Mouse (Mus musculus) liver, embryonic 14.5 days (tissue): ENCODE measurements at regions not wholly inside any gene's neighbourhood (a gene's known extent, or its start where the extent isn't known, plus 50 kb on each side); places are given as distances from the start of the nearest gene placed in this dataset.

ENCODE experiments used
- ATAC-seq: fragments of 200-750 bp; cut with Nextera tagmentation; 2 replicates; pipeline ENCODE4 v1.8.0; 2017; ENCODE audit warnings: moderate number of reproducible peaks, mild to moderate bottlenecking, moderate library complexity; ENCODE audit not compliant: insufficient read depth
- DNase-seq, 3 experiments: peaks; one replicate each; pipeline ENCODE4 v3.0.0-alpha.2; 2012 to 2013; ENCODE audit warnings: low read depth in 3 of 3, low spot score in 3 of 3
- H3K27ac ChIP-seq: fragments of 300-500 bp; sonication (generic); 2 replicates; pipeline ENCODE4 v1.5.1; 2014; ENCODE audit warnings: moderate library complexity, mild to moderate bottlenecking, control low read depth, inconsistent platforms
- H3K27me3 ChIP-seq: fragments of 300-500 bp; sonication (generic); 2 replicates; pipeline ENCODE4 v1.6.1; 2014; ENCODE audit warnings: mild to moderate bottlenecking, low read length, moderate library complexity; ENCODE audit not compliant: control insufficient read depth, insufficient read depth
- H3K36me3 ChIP-seq: fragments of 300-500 bp; sonication (generic); replicated peaks from 2 replicates; pipeline ENCODE4 v1.6.1; 2014; ENCODE audit warnings: low read depth; ENCODE audit not compliant: control insufficient read depth, insufficient read depth
- H3K4me1 ChIP-seq, 2 experiments: fragments of 200-500 bp in 1 of 2; fragments of 300-500 bp in 1 of 2; sonication (generic) in 1 of 2; replicated peaks; 2 replicates each; pipeline ENCODE4 v1.6.1; 2012 to 2014; ENCODE audit warnings: antibody characterized with exemption in 1 of 2, inconsistent platforms in 1 of 2, low read length in 1 of 2; ENCODE audit not compliant: control insufficient read depth in 2 of 2, insufficient read depth in 2 of 2
- H3K4me2 ChIP-seq: fragments of 300-500 bp; sonication (generic); 2 replicates; pipeline ENCODE4 v1.6.1; 2014; ENCODE audit warnings: low read depth, mild to moderate bottlenecking, control low read depth, moderate library complexity
- H3K4me3 ChIP-seq, 2 experiments: fragments of 200-500 bp in 1 of 2; fragments of 300-500 bp in 1 of 2; sonication (generic) in 1 of 2; 2 replicates each; pipeline ENCODE4 v1.5.1; 2012 to 2014; ENCODE audit warnings: low read depth in 2 of 2, low read length in 2 of 2, mild to moderate bottlenecking in 2 of 2, control low read depth in 1 of 2, inconsistent platforms in 1 of 2, moderate library complexity in 1 of 2; ENCODE audit not compliant: insufficient read depth in 1 of 2
- H3K9ac ChIP-seq: fragments of 300-500 bp; sonication (generic); replicated peaks from 2 replicates; pipeline ENCODE4 v1.6.1; 2014; ENCODE audit warnings: mild to moderate bottlenecking, control low read depth, moderate library complexity
- H3K9me3 ChIP-seq: fragments of 300-500 bp; sonication (generic); 2 replicates; pipeline ENCODE4 v1.6.1; 2016; ENCODE audit warnings: low read length, mixed read lengths; ENCODE audit not compliant: control insufficient read depth
- CTCF ChIP-seq: IDR thresholded peaks from 2 replicates; pipeline ENCODE4 v1.5.1; 2016; ENCODE audit warnings: antibody characterized with exemption, low read depth, control low read depth
- EP300 ChIP-seq: IDR thresholded peaks from 2 replicates; pipeline ENCODE4 v1.6.1; 2016; ENCODE audit warnings: antibody characterized with exemption, low read depth
- WGBS: fragments of 180-500 bp; shearing (Covaris S2); extraction: QIAGEN DNeasy Blood & Tissue Kit; methylation state at CpG from one replicate; pipeline ENCODE4 v1.1.7; 2014; ENCODE audit not compliant: insufficient replicate concordance; 5-methylcytosine and 5-hydroxymethylcytosine counted together

DNA sequence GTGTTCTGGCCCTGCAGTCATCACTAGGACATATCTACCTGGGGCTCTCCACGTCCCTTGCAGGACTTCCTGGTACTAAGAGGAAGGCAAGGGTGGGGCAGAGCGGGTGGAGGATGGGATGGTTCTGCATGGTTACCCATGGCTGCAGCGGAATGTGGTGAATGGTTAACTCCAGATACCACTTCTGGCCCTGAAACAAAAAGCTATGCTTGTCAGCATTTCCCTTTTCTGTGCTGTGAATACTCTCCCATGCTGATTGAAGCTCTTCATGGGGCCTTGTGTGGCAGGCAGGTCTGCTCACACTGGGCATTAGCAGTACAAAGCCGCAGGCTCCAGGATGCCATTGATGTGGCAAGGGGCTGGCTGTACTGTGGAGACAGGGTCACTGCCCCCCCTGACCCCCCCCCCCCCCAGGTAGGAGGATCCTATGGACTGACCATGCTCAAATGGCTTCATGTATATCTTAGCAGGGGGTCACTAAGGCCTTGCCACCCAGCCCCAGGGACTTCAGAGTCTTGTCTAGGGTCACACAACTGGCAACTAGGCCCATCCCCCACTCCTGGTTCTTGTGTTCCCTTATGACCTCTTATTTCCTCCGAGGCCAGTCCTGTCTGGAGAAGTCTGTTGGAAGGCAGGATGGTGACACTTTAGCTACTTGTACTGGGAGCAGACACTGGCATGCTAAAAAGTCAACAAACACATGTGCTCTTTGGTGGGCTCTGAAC lies 120.0 kb upstream of the Id2 start:
- Histone ChIP-seq H3K4me2 (no peak overlapping the region), H3K9me3 (no peaks in the 10 kb centered on the region), H3K27me3 (no peaks in the 10 kb centered on the region), H3K4me1 (0 out of 4 replicates have a peak, but pooled peaks cover 0 to 4% of the 10 kb centered on the region in 2 experiments), H3K27ac (no peak overlapping the region), H3K36me3 (no peaks in the 10 kb centered on the region), H3K9ac (no peak overlapping the region), H3K4me3 (no peak overlapping the region)
- TF ChIP-seq CTCF (no peak), EP300 (no peak)
- ATAC-seq (peak; percentile 43; the same call in 1 of the 2 replicates), DNase-seq (no peak)
- 28% methylated on average over 5 of the region's 5 CpGs for WGBS

DNA sequence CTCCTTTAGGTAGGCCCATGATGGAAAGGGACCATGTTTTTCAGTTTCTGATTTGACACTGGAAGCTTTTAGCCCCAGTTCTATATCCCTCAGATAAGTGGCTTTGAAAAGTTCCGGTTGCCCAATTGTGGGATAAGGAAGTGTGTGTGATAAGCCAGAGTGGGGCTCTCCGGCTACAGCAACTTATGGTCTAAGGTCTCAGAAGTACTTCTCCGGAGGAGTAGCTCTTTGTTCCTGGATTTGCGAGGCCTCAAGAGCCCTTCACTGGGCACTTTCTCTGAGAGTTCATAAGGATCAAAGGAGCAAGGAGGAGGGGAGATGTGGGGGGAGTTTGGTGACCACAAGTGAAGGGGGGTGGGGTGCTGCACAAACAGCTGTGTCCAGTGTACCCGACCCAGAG lies 118.3 kb upstream of the Id2 start:
- Histone ChIP-seq H3K4me2 (no peak overlapping the region), H3K4me3 (no peak overlapping the region), H3K27me3 (no peaks in the 10 kb centered on the region), H3K27ac (no peak overlapping the region), H3K9me3 (no peaks in the 10 kb centered on the region), H3K9ac (no peak overlapping the region), H3K4me1 (0 out of 4 replicates have a peak, but pooled peaks cover 0 to 4% of the 10 kb centered on the region in 2 experiments), H3K36me3 (no peaks in the 10 kb centered on the region)
- no peak for ATAC-seq
- WGBS: 27% methylated on average over 5 of the region's 5 CpGs
- no peak for TF ChIP-seq CTCF
- TF ChIP-seq EP300: no peak
- no peak for DNase-seq

DNA sequence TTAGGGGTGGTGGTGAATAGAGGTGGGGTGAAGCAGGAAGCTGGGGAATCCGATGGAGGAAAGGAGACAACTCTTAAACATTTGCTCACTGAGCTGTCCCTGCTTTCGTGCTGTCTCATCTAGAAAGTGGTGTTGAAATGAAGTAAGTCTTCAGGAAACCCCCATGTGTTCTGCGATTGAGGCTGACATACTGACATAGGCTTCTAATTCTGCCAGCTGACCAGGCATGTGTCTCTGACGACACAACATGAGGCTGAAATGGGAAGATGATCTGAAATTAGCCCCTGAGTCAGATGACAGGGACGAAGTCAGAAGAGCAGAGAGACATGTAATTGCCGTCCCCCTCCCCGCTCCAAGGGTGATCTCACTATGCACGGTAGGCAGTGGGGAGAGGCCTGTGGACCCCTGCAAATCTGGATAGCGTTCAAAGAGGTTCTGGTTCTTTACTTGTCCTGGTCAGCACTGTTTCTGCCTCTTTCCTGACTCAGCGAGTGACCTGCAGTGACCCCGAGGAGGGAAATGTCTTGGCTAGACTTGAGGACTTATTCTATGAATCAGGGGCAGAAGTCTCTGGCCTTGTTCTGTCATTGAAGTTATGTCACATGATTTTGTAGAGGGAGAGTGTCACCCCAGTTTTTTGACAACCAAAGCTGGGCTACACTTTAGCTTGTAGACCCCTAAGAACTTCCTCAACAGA lies 117.0 kb upstream of the Id2 start:
- no peak overlapping the region for H3K27ac ChIP-seq
- H3K9ac ChIP-seq: no peak overlapping the region
- H3K4me1 ChIP-seq: peaks cover 0 to 4% of the 10 kb centered on the region in 2 experiments; a peak in 1 of 4 replicates
- H3K27me3 ChIP-seq: no peaks in the 10 kb centered on the region
- TF ChIP-seq EP300 (no peak), CTCF (no peak)
- ATAC-seq (no peak), DNase-seq (no peak)
- H3K36me3 ChIP-seq: no peaks in the 10 kb centered on the region
- H3K4me3 ChIP-seq: no peak overlapping the region
- 58% methylated on average over 11 of the region's 11 CpGs for WGBS
- H3K4me2 ChIP-seq: no peak overlapping the region
- H3K9me3 ChIP-seq: no peaks in the 10 kb centered on the region

DNA sequence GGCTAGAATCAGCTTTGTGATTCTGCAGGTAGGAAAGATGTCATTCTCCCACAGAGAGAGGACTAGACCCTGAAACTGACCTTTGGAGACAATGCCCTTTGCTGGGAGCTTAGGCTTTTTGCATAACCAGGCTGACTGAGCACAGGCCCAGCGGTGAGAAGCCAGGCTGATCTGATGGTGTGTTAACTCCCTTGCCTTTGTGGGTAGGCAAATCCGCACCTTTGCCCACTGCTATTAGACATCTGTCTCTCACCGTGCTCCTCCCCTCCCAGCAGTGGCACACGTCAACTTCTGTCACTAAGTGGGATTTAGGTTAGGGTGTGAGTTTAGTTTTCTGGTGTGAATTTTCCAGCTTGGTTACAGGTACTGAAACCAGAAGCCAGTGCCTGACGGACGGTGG lies 114.4 kb upstream of the Id2 start:
- H3K27ac ChIP-seq: no peak overlapping the region
- H3K9me3 ChIP-seq: no peaks in the 10 kb centered on the region
- DNase-seq (no peak), ATAC-seq (no peak)
- H3K36me3 ChIP-seq: no peaks in the 10 kb centered on the region
- no peak overlapping the region for H3K9ac ChIP-seq
- H3K4me1 ChIP-seq: no peaks in the 10 kb centered on the region; a peak in 1 of 4 replicates
- WGBS: 66% methylated on average over 6 of the region's 6 CpGs
- TF ChIP-seq CTCF (no peak), EP300 (no peak)
- no peak overlapping the region for H3K4me2 ChIP-seq
- no peak overlapping the region for H3K4me3 ChIP-seq
- no peaks in the 10 kb centered on the region for H3K27me3 ChIP-seq

DNA sequence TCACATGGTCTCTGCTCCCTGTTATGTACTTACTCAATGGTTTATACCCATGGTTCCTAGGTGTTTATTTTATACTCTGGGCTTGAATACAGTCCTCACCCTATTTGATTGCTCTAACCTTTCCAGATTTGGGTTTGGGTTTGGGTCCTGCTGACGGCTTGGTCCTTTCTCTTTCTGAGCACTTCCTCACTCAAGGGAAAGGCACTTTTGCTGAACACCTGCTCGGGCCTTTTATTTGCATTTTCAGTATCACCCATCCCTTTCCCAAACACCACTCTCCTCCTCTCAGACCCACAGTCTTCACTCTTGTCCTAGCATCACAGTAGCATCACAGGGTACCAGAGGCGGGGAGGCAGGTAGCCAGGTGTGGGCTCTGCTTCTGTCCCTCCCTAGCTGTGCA lies 113.7 kb upstream of the Id2 start:
- Histone ChIP-seq H3K9ac (no peak overlapping the region), H3K4me2 (no peak overlapping the region), H3K4me3 (no peak overlapping the region), H3K27me3 (no peaks in the 10 kb centered on the region), H3K36me3 (no peaks in the 10 kb centered on the region), H3K27ac (no peak overlapping the region), H3K4me1 (no peaks in the 10 kb centered on the region; a peak in 1 of 4 replicates), H3K9me3 (no peaks in the 10 kb centered on the region)
- 68% methylated on average over 3 of the region's 3 CpGs for WGBS
- ATAC-seq (no peak), DNase-seq (no peak)
- TF ChIP-seq EP300 (no peak), CTCF (no peak)
